Mouse (Mus musculus) embryo, embryonic 10.5 days (tissue): Measurements from ENCODE around the gene Gnaz.
A peak's percentile ranks its signal among the peaks of the same experiment; 100 is the strongest.

ENCODE experiments used
- DNase-seq: peaks from one replicate; pipeline ENCODE4 v3.0.0-alpha.2; 2015; ENCODE audit warnings: low spot score

Gnaz gene

DNA sequence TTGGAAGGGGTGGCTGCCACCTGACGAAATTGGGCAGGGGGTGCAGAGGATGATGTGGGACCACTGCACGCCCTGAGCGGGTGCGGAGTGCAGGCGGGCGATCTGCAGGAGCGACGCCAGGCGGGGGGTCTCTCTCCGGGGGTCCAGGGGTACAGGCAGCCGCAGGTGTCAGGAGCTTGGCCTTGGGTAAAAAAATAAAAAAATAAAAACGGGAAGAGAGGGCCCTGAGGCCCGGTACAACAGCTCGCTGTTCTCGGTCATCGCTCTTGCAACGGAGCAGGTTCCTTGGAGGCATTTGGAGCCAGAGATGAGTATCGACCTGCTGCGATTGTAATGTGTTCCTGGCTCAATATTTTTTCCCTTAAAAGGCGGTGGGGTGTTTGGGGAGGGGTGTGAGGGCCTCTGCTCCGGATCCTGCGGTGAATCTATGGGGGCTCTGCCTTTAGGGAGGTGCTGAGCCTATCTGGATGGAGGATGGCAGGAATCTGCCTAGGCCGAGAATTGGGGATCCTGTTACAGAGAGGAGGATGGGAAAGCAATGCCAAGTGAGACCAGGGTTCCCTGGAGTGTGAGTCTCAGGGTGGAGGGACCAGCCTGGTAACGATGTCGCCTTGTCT is 782 bp downstream of the Gnaz start:
- DNase-seq = peak; percentile 19

DNA sequence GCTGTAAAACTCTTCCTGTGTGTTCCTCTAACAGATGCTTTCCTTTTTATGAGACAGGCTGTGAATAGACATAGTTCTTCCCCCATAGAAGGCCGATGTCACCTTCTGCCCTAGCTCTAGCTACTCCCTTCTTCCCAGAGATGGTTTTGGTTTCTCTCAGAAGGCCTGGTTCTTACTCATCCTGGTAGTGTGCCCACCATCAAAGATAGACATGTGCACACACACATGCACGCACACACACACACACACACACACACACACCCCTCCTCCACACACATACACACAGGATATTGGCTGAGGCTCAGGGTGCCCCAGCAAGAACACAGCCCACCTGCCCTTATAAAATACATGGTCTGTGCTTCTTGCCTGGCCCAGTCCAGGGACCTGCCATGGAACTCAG is 2.3 kb downstream of the Gnaz start:
- no peak for DNase-seq

DNA sequence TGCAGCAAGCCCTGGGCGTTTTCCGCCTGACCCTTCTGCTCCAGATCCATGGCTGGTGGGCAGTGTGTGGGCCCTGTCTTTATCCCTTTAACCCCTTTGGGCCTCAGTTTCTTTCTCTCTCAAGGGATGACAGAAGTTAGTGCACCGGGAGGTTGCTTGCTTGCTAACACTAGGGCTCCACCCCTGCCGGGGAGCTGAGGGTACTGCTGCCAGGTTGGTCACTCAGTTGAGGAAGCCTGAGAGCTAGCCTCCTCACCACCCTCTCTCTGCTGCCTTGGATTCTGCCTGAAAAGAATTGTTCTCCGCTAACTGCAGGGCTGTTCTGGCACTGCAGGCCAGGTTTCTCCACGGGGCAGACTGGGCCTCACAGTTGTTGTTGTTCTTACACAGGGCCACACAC is 6.0 kb downstream of the Gnaz start:
- no peak for DNase-seq

GRCm38 (mm10) chr10:74975626-74976025 is 8.6 kb downstream of the Gnaz start:
- no peak for DNase-seq

DNA sequence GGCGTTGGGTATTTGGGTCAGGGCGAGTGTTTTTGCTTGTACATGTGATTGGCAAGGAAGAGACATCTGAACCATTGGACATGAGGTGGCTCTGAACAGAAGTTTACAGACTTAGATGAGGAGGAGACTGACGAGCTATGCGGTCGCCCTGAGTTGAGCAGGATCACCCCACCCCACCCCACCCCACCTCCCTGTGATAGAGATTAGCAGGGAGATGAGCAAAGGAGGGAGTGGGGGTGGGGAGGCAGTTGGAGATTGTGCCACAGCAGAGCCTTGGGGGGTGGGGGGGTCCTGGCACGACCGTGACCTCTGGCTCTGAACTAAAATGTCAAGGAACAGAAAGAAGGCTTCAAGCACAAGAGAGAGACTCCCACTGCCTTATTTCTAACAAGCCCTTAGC is 9.5 kb downstream of the Gnaz start:
- DNase-seq = no peak

DNA sequence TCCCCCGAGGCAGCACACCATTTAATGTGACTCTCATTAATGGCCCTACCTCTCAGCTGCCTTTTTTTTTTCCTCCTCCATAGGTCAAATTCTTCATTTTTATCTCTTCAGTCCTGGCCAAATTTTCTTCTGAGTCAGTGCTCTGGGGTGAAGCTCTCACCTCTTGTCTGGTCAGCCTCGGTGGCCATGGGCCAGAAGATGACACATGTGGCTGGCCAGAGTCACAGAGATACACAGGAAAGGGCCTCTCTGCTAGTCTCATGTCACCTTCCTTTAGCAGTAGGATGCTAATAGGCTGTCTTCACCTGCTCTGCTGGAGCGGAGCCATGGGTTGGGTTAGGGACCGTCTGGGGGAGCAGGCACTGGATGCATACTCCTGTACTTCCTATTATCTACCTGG is 11.1 kb downstream of the Gnaz start:
- no peak for DNase-seq

GRCm38 (mm10) chr10:74981159-74981558 is 14.2 kb downstream of the Gnaz start:
- DNase-seq = no peak

- no peak for DNase-seq
Measured at GRCm38 (mm10) chr10:74983176-74983575, 16.2 kb downstream of the Gnaz start.

- DNase-seq = no peak
Measured at GRCm38 (mm10) chr10:74987698-74988470, 20.9 kb downstream of the Gnaz start.

GRCm38 (mm10) chr10:74989814-74990213 is 22.8 kb downstream of the Gnaz start:
- DNase-seq = no peak

DNA sequence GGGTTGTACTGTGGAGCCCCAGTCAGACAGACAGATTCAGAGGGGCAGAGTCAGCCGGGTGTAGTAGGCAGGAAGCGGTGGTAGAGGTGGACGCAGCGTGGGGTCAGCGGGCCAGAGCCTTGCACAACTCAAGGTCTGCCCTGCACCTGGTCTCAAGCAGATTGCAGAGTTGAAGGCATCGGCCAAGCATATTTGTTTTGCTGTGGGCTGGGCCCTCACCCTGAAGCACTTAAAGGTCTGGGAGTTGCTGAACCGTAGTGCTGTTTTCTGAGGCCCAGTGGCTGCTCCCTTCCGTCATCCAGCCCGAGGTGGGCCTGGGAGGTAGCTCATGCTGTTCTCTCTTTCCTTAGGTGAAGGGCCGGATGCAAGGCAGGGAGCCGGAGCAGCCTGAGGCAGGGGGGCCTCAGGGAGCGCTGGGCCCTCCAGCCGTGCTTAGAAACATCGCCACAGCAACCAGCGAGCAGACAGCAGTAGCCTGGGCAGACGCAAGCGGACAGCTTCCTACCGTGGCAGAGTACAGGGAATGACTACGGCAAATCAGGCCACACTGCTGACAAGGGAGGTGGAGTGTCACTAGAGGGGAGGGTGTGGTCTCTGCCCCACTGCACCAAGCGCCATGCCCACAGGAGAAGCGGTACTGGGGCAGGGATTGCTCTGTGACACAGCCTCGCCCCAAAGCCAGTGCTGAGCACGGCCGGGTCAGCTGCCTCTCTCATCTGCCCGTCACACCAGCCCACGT is 23.8 kb downstream of the Gnaz start:
- peak; percentile 26 for DNase-seq

- DNase-seq = peak; percentile 34
Measured at GRCm38 (mm10) chr10:74994863-74995262, 27.9 kb downstream of the Gnaz start.

DNA sequence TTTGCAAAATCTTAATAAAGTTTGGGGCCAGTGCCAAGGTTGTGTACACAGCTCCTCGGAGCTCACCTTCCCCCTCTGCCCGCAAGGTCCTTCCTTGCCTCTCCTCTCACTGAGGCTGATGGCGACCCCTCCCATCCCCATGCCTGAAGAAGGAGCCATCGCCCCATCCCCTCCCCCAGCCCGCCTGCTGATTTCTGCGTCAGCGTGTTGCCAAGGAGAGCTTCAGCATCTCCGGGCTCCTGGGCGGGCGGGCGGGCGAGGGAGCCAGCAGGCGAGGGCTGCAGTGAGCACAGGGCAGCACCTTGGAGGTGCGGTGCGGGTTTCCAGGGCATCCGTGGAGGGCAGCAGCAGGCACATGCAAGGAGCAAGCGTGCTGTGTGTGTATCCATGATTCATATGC is 28.4 kb downstream of the Gnaz start:
- peak; percentile 65 for DNase-seq

DNA sequence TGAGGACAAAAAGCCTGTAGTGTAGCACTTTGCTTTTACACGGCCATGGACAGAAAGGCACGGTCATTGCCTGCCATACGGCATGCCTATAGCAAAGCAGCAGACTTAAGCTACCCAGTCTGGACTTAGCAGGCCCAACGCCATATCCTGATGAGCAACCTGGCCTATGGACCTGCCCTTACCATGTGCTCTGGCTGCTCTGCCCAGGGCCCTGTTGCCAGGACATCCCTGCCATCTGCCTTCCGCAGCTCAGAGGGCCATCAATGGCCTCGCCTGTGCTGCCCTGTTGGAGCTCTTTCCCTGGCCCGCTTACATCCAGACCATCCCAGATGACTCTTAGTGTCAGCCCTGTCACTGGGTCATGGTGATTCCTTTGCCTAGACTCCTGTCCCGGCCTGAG is 34.4 kb downstream of the Gnaz start:
- DNase-seq = no peak

DNA sequence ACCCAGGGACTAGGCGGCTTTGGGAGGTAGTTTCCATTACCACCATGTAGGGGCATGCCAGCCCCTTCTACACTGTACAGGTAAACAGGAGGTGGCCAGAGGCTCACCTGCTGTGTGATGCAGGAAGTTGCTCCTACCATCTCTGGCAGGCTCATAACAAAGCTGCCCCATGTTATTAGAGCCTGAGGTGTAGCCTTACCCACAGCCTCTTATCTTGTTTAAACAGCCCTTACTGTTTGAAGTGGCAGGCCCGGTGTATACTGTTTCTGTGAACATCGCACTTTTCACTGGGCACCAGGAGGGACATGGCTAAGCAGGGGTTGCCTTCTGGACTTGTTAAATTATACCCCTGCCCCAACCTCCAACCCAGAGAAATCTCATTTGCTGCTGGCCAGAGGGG is 37.1 kb downstream of the Gnaz start:
- no peak for DNase-seq

DNA sequence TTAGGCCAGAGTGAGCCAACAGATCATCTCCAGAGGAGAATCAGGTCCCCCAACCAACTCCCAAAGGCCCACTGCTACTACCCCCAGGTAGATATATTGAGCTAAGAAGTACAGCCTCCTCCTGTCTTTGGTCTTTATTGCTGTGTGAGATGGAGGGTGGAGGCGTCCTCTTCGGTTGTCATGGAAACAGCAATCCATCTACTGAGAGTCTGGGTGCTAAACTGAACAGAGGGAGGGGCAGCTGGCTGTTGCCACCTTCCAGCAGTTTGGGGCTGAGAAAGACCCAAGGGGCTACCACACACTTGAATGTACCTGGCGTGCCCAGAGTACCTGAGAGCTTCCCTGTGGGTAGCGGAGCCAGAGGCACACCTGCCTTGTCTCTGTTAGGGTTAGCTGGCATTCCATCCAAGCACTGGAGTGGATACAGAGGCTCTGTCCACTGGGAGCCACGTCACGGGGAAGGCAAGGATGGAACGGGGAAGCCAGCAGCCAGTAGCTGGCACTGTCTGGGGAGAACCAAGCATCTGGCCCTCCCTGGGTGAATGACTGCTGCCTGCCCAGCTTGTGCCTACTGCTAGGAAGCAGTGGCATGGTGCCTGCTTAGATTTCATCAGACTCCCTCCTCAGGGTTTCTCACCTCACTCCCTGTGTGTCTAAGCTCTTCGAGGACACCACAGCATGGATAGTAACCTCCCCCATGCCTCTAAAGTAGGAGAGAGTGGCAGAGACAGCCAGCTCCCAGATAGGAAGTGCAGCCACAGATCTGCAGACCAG is 40.1 kb downstream of the Gnaz start:
- no peak for DNase-seq

- DNase-seq = no peak
Measured at GRCm38 (mm10) chr10:75010704-75011103, 43.7 kb downstream of the Gnaz start.

- no peak for DNase-seq
Measured at GRCm38 (mm10) chr10:75015465-75015864, 48.5 kb downstream of the Gnaz start.

DNA sequence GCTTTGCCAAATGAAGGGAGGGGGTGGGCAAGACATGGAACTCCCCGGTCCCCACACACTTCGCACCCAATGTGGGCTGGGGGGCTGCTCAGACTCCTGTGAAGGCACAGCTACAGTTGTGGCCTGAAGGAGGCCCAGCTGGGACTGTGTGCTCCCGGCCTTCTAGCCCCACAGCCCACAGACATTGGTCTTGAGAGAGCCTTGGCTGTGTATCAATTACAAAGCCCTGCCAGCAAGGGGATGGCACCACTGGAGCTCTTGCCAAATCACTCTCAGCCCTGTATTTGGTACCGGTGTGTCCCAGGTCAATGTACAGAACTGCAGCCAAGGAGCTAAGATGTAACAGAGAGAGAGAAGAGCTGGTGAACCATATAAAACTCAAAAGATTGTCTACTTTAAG is 49.5 kb downstream of the Gnaz start:
- DNase-seq = no peak

DNA sequence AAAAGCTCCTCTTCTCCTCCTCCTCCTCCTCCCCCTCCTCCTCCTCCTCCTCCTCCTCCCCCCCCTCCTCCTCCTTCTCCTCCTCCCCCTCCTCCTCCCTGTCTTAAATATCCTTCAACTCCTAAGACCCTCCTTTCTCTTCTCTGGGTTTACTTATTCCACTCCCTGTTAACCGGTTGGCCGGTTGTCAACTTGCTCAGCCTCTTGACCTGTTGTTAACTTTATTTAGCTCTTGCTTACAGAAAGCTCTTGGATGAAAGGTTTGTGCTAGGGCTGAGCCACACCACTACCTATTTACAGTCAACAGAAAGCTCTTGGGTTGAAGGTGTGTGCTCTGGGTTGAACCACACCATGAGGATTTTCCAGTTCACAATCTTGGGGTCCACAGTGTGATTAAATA is 53.3 kb downstream of the Gnaz start:
- DNase-seq = no peak

GRCm38 (mm10) chr10:75021138-75021537 is 54.2 kb downstream of the Gnaz start:
- peak; percentile 86 for DNase-seq

DNA sequence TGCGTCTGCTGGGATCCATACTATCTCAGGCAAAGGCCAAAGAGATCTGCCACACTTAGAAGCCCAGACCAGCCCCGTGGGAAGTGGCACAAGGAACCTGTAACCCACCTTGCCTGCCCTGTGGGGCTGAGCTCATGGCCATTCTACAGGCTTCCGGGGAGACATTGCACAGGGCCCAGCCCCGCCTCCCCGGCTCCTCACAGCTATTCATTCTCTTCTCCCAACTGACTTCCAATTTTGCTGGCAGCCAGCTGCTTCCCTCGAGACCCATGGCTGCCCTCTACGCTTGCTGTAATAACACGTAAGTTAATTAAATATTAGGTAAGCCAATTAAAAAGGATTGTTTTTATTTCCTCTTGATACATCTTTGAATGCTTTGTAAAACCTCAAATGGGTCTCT is 59.5 kb downstream of the Gnaz start:
- DNase-seq = no peak
